Mouse (Mus musculus) heart, embryonic 16.5 days (tissue): Measurements from ENCODE around the gene Zfp84. TPM values are rescaled to one million over a fixed set of nuclear protein-coding genes. Genes with fewer than 3 reads are reported as not detected.

Source experiments
- ATAC-seq: fragments of 200-750 bp; cut with Nextera tagmentation; replicated peaks from 2 replicates; pipeline ENCODE4 v1.8.0; 2017; ENCODE audit warnings: moderate number of reproducible peaks; ENCODE audit not compliant: insufficient read depth, low FRiP score; ENCODE audit errors: extremely low read depth
- H3K27ac ChIP-seq: fragments of 300-500 bp; sonication (generic); 2 replicates; pipeline ENCODE4 v1.5.1; 2014; ENCODE audit warnings: mild to moderate bottlenecking, low read length, control low read depth, moderate library complexity
- H3K27me3 ChIP-seq: fragments of 300-500 bp; sonication (generic); 2 replicates; pipeline ENCODE4 v1.6.1; 2014; ENCODE audit warnings: low read length, mixed read lengths; ENCODE audit not compliant: control insufficient read depth, insufficient read depth
- H3K36me3 ChIP-seq: fragments of 300-500 bp; sonication (generic); 2 replicates; pipeline ENCODE4 v1.6.1; 2014; ENCODE audit not compliant: control insufficient read depth, insufficient read depth
- H3K4me1 ChIP-seq: fragments of 300-500 bp; sonication (generic); 2 replicates; pipeline ENCODE4 v1.6.1; 2014; ENCODE audit warnings: low read length, mixed read lengths; ENCODE audit not compliant: control insufficient read depth, insufficient read depth
- H3K4me2 ChIP-seq: fragments of 300-500 bp; sonication (generic); 2 replicates; pipeline ENCODE4 v1.6.1; 2014; ENCODE audit warnings: low read depth, mild to moderate bottlenecking, control low read depth, low read length
- H3K4me3 ChIP-seq: fragments of 300-500 bp; sonication (generic); 2 replicates; pipeline ENCODE4 v1.5.1; 2014; ENCODE audit warnings: mild to moderate bottlenecking, control low read depth, low read length
- H3K9ac ChIP-seq: fragments of 300-500 bp; sonication (generic); 2 replicates; pipeline ENCODE4 v1.6.1; 2014; ENCODE audit warnings: low read length, control low read depth
- H3K9me3 ChIP-seq: fragments of 300-500 bp; sonication (generic); replicated peaks from 2 replicates; pipeline ENCODE4 v1.6.1; 2016; ENCODE audit warnings: low read length; ENCODE audit not compliant: control insufficient read depth
- WGBS: fragments of 180-500 bp; shearing (Covaris S2); extraction: QIAGEN DNeasy Blood & Tissue Kit; methylation state at CpG from one replicate; pipeline ENCODE4 v1.1.7; 2014; 5-methylcytosine and 5-hydroxymethylcytosine counted together
- polyA plus RNA-seq: library from polyadenylated mRNA; unstranded; fragments of >200 nt; fragmentation: Nextera tagmentation; extraction: Ambion mirVana; gene quantifications from 2 replicates; pipeline ENCODE4 v1.2.1, GENCODE M21; 2015

The Zfp84 gene
- polyA plus RNA-seq, 1 experiment from 2014 or later, result 9.8 TPM

- Histone ChIP-seq H3K27ac (no peak overlapping the region), H3K9ac (no peak overlapping the region), H3K36me3 (no peaks in the 10 kb centered on the region), H3K4me1 (no peaks in the 10 kb centered on the region), H3K4me3 (no peak overlapping the region), H3K9me3 (0 out of 2 replicates have a peak, but pooled peaks cover 2% of the 10 kb centered on the region), H3K27me3 (no peaks in the 10 kb centered on the region), H3K4me2 (no peak overlapping the region)
- 73% methylated on average over 5 of the region's 5 CpGs for WGBS
- no peak for ATAC-seq
Observed at GRCm38 (mm10) chr7:29807046-29807445, 38.7 kb downstream of the Zfp84 start.

- 90% methylated on average over 1 of the region's 1 CpGs for WGBS
- H3K4me2 ChIP-seq, result no peak overlapping the region
- no peaks in the 10 kb centered on the region for H3K27me3 ChIP-seq
- peaks cover 13% of the 10 kb centered on the region for H3K4me1 ChIP-seq
- H3K27ac ChIP-seq, result no peak overlapping the region
- H3K9ac ChIP-seq, result no peak overlapping the region
- 0 out of 2 replicates have a peak, but pooled peaks cover 2% of the 10 kb centered on the region for H3K9me3 ChIP-seq
- no peak overlapping the region for H3K4me3 ChIP-seq
- no peak for ATAC-seq
- H3K36me3 ChIP-seq, result no peaks in the 10 kb centered on the region
Observed at GRCm38 (mm10) chr7:29812244-29812643, 43.9 kb downstream of the Zfp84 start.

- ATAC-seq, result no peak
- Histone ChIP-seq H3K9me3 (no peaks in the 10 kb centered on the region), H3K4me3 (no peak overlapping the region), H3K36me3 (no peaks in the 10 kb centered on the region), H3K9ac (no peak overlapping the region), H3K27me3 (no peaks in the 10 kb centered on the region), H3K4me2 (no peak overlapping the region), H3K27ac (no peak overlapping the region), H3K4me1 (peaks cover 16% of the 10 kb centered on the region)
- WGBS, result 86% methylated on average over 2 of the region's 2 CpGs
Observed at GRCm38 (mm10) chr7:29814381-29814780, 46.0 kb downstream of the Zfp84 start.

GRCm38 (mm10) chr7:29815061-29815784 lies 46.9 kb downstream of the Zfp84 start:
- Histone ChIP-seq H3K27me3 (no peaks in the 10 kb centered on the region), H3K4me3 (peak overlapping the region; percentile 97), H3K4me1 (peaks cover 21% of the 10 kb centered on the region), H3K36me3 (no peaks in the 10 kb centered on the region), H3K4me2 (peak overlapping the region; percentile 95), H3K9me3 (no peaks in the 10 kb centered on the region), H3K9ac (peak overlapping the region; percentile 91), H3K27ac (peak overlapping the region; percentile 78)
- WGBS, result 4% methylated on average over 12 of the region's 12 CpGs
- ATAC-seq, result peak; percentile 19; the same call in 1 of the 2 replicates

- Histone ChIP-seq H3K27me3 (no peaks in the 10 kb centered on the region), H3K4me2 (peak within 1 kb of the TSS; percentile 95), H3K27ac (peak within 1 kb of the TSS; percentile 94), H3K36me3 (no peaks in the 10 kb centered on the region), H3K4me3 (peak within 1 kb of the TSS; percentile 97), H3K9ac (peak within 1 kb of the TSS; percentile 91), H3K4me1 (peaks cover 21% of the 10 kb centered on the region), H3K9me3 (no peaks in the 10 kb centered on the region)
- peak; percentile 96 for ATAC-seq
- under 1% methylated on average over 26 of the region's 26 CpGs for WGBS
Observed at GRCm38 (mm10) chr7:29815910-29816429, 47.6 kb downstream of the Zfp84 start, which contains the start of gene Zfp790. Zfp790 (plus strand) TSS chr7:29816114.

GRCm38 (mm10) chr7:29818619-29819254 lies 50.4 kb downstream of the Zfp84 start:
- 2% methylated on average over 12 of the region's 12 CpGs for WGBS

GRCm38 (mm10) chr7:29828001-29828400 lies 59.6 kb downstream of the Zfp84 start:
- Histone ChIP-seq H3K9ac (no peak overlapping the region), H3K9me3 (peaks cover 3% of the 10 kb centered on the region), H3K27me3 (no peaks in the 10 kb centered on the region), H3K4me1 (no peaks in the 10 kb centered on the region), H3K36me3 (peaks cover 75% of the 10 kb centered on the region), H3K27ac (no peak overlapping the region), H3K4me2 (no peak overlapping the region), H3K4me3 (no peak overlapping the region)
- no peak for ATAC-seq
- 88% methylated on average over 12 of the region's 12 CpGs for WGBS

More at GRCm38 (mm10) chr7:29818619-29819254, 50.4 kb downstream of the Zfp84 start:
- Histone ChIP-seq H3K4me2 (peak overlapping the region; percentile 84), H3K27me3 (no peaks in the 10 kb centered on the region), H3K4me1 (peaks cover 21% of the 10 kb centered on the region), H3K4me3 (peak overlapping the region; percentile 81), H3K9me3 (no peaks in the 10 kb centered on the region), H3K9ac (peak overlapping the region; percentile 81), H3K36me3 (peaks cover 7% of the 10 kb centered on the region), H3K27ac (peak overlapping the region; percentile 82)
- peak; percentile 71 for ATAC-seq
